Mouse (Mus musculus): Measurements from ENCODE around the gene Xpnpep1.

The Xpnpep1 gene

DNA sequence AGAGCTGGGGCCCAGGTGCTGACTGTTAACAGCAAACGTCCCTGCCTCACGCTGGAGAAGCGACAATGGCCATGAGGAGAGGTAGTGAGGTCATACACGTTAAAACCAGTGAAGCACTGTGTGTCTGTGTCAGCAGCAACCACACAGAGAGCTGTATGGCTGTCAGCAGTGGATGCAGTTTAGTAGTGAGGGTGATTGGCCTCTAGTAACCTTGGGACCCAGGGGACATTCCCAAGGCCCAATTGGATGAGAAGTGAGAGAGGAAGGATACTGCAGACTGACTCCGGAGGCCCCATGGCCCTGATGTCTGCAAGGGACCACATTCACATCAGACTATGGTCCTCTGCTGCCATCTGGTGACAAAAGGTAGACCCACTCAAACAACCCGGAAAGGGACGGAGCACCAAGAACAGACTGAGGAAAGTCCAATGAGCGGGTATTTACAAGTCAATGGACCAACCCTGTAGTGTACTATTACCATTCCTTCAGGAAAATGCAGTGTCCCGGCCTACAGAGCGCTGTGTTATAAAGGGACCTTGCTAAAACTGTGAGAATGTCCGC, 47.1 kb downstream of the Xpnpep1 start:
- DNase-seq (ENCODE audit: low read depth) = peak; percentile 40

DNA sequence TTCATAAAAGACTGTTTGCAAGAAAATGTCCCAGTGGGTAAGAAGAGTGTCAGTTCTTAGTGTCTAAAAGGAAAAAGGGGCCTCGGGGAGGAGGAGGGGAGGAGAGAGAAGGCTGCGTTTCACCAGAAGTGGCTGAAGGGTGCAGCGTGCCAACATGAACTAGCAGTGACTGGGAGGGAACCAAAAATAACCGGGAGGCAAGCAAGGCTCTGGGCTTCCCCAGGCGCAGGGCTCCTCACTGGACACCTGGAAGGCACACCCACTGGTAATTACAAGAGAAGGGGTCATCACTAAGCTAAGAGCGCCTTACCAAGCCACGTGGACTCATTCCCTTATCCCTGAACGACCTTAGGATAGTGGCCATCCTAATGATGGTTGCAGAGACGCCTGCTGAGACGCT, 48.1 kb downstream of the Xpnpep1 start:
- no peak for DNase-seq (ENCODE audit: low read depth)

DNA sequence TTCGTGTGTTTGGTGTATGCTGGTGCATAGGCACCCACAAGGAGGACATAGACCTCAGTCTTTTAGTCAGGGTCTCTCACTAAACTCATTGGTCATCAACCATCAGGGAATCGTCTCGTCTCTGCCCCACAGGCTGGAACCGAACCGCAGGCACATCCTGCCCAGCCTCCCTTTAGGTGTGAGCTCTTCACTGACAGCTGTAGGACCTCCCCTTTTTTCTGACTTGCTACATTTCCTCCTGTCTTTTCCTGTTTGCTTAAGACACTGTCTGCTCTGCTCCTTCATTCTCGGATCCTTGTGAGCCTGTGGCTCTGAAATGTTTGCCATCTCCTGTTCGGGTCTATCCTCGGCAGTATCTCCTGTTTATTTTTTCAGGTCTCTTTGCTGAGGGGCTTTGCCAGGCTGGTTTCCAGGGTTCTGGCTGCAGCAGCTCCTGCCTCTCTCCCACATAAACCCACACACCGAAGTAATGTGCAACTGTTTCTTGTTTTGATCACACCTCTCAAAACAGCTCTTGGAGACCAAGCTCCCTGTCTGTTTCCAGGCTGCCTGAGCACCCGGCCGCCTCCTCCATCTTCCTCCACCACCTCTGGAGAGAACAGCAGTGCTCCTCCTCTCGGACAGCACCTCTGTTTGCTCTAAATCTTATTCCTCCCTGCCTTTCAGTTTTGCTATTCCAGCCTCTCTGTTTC, 60.8 kb downstream of the Xpnpep1 start:
- peak; percentile 46 for DNase-seq (ENCODE audit: low read depth)

DNA sequence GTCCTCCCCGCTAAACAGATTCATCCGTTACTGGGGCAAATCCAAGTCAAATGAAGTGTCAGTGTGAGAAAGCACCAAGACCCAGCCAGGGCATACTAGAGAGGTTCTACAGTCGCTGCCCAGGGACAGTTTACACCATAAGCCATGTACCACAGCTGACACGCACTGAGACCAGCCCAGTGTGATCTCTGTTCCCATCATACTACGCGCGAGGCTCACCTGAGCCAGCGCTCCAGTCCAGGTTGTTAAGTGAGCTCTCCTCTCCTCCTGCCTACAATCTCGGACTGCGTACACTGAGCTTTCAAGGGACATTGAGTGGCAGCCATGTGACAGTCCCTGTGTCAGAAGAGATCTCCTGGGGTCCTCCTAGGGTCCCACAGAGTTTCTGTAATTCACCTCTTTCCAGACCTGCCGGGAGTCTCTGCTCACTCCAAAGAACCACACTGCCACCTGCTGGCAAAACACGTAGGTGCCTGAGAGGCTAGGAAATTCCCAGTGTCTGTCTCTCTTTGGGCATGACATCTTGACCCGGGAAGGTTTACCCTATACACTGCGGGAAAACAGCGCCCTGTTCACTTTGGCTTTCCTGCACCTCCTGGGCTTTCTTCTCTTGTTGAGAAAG, 64.3 kb downstream of the Xpnpep1 start:
- peak; percentile 66 for DNase-seq (ENCODE audit: low read depth)

DNA sequence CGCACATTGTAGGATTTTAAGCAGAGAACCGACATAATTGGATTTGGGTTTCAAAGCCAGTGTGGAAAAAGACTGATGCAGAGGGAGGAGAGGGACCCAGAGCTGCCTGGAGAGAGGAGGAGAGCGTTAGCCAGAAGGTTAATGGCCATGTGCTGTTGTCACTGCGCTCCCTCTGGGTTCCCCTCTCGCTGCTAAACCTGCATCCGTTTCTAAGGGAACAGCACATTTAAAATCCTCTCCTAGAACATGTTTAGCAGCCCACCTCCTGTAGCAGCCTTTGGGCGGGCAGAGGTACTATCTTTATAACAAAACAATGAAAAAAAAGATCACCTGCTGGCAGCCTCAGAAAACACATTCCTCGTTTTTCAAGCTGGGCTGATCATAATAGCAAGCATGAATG, 73.7 kb downstream of the Xpnpep1 start:
- no peak for DNase-seq (ENCODE audit: low read depth)

DNA sequence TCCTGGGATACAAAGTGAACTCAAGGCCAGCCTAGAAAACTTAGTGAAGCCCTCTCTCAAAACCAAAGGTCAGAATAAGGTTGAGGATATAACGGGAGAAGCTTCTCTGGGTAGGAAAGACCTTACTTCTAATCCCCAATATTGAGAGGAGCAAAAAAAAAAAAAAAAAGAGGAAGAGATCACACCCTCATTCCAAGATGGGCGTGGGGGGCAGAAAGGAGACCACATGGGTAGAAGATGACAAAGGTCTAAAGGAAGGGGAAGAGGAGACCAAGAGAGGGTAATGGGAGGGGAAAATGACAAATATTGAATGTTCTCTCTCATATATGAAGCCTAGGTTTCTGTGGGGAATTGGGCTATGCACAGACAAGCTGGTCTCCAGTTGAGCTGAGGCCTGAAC, 77.3 kb downstream of the Xpnpep1 start:
- DNase-seq (ENCODE audit: low read depth) = no peak

DNA sequence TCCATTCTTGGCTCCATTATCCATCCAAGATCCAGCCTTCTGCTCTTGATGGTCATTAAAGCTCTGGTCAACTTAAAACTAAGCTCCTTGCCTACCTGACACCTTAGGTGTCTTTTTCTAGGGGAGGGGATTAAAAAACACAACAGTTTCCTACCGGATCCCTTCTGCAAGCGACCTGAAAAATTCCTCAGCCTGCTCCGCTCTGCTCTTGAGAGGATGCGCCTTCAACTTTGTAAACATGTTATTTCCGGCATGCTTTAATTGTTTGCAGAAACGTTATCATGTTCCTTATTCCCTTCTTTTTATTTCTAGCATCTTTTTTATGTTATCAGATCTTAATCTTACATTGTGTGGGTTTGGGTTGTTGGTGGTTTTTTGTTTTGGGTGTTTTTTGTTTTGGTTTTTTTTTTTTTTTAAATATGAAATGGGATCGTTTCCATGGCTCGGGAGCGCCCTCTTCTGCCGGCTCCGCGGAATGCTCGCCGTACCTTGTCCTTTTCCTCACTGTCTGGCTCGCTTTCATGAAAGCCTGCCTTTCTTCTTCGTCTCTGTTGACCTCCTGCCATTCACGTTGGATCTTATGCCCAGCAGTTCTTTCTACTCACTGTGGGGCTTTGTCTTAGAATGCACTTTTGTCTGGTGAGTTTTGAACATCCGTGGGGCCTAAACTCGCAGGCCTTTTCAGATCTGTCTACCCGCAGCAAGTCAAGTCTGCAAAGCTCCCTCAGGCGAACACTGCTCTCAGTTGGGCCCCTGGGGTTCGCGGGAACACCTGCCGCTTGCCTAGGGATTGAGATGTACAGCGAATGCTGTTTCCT, 117.1 kb downstream of the Xpnpep1 start:
- DNase-seq (ENCODE audit: low read depth) = peak; percentile 16

DNA sequence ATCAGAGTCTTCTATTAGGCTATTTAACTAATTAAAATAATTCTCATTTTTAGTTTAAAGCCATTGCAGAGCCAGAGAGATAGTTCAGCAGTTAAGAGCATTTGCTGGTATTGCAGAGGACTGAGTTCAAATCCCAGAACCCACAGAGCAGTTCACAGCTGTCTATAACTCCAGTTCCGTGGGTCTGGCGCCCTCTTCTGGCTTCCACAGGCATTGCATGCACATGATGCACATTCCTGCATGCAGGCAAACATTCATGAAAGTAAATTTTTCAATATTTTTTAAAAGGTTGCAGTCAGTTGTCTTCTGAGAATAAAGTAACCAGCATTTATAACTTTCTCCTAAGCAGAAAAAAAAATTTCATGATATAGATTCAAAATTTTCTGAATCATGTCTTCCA, 135.8 kb downstream of the Xpnpep1 start:
- no peak for DNase-seq (ENCODE audit: low read depth)

DNA sequence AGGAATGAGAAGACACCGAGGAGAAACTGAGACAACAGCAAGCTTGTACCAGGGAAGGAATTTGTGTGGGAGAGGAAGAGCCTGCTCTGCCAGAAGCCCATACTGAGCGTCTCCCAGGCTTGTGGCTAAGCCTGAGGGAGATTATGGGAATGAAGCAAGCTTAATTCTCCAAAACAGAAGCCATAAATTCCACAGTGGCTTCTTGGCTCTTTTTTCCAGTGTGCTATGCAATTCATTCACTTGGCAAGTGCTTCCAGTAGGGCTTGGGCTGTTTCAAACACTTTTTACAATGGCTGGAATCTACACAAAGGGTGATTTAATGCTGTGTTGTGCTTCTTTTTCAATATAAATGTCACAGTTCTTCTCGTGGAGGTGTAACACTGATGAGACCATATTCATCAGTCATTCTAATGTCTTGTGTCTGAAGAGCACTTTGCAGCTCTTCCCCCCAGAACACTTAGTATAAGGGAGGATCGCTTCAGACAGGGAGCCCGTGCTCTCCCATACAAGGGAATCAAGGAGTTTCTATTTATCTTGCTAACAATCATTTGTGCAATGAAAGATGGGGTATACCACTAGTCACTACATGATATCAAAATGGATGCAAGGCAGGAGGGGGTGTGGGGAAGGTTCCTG, 148.1 kb downstream of the Xpnpep1 start:
- no peak for DNase-seq (ENCODE audit: low read depth)
